ENCODE assay signal across 9 mouse cellular contexts in genomic region chr11:68086221-68086620, GRCm38 (mm10).
A peak's percentile ranks its signal among the peaks of the same experiment; 100 is the strongest.
DNase-seq lines count a peak whose midpoint lies in the region; ATAC-seq and TF ChIP-seq lines count a peak whose summit lies in the region.
"Had no signal": no experiment of that assay in that cellular context is flagged by ENCODE, and none has a peak within 500 bp of the region (broad histone marks: within the 10 kb centered on the region; RNA-seq: fewer than 3 reads in every experiment).

No protein-coding gene starts in this region.

- no peak for TF ChIP-seq POLR2A in heart, adult 2 months (IDR thresholded peaks at IDR 0.05; ENCODE audit: insufficient read depth, low read depth, low read length)

- no peaks in the 10 kb centered on the region for H3K79me2 ChIP-seq in heart, adult 2 months (replicated peaks; ENCODE audit: control insufficient read depth, insufficient read depth, low read length)

- peaks cover 8% of the 10 kb centered on the region for H3K4me1 ChIP-seq in heart, adult 2 months (ENCODE audit: control insufficient read depth, insufficient read depth, low read length)
- peaks cover 9% of the 10 kb centered on the region for H3K4me1 ChIP-seq in heart, embryonic 10.5 days
- peaks cover 7% of the 10 kb centered on the region; the same call in 1 of the 2 replicates for H3K4me1 ChIP-seq in intestine, postnatal 0 days (replicated peaks; ENCODE audit: control insufficient read depth, insufficient read depth, low read length)

- H3K36me3 ChIP-seq in heart, adult 2 months (ENCODE audit: control insufficient read depth, insufficient read depth, low read length) = no peaks in the 10 kb centered on the region
- H3K36me3 ChIP-seq in heart, embryonic 10.5 days = peaks cover 5% of the 10 kb centered on the region
- no peaks in the 10 kb centered on the region; the same call in 1 of the 2 replicates for H3K36me3 ChIP-seq in intestine, postnatal 0 days (ENCODE audit: control insufficient read depth, insufficient read depth)

- no peak overlapping the region for H3K4me2 ChIP-seq in intestine, postnatal 0 days (replicated peaks; ENCODE audit: low read depth)

- H3K9ac ChIP-seq in heart, adult 2 months (ENCODE audit: low read depth, low read length) = no peak overlapping the region
- H3K9ac ChIP-seq in intestine, postnatal 0 days (ENCODE audit: low read depth, low read length) = no peak overlapping the region

- TF ChIP-seq CTCF in heart, adult 2 months (IDR thresholded peaks at IDR 0.05) = no peak
- TF ChIP-seq CTCF in intestine, postnatal 0 days (IDR thresholded peaks at IDR 0.05; ENCODE audit: low read depth) = no peak

- no peak for ATAC-seq in intestine, postnatal 0 days
- ATAC-seq in inflammation-experienced regulatory T-cells, adult 6 months = no peak

- H3K9me3 ChIP-seq in heart, embryonic 10.5 days = no peaks in the 10 kb centered on the region
- H3K9me3 ChIP-seq in intestine, postnatal 0 days (ENCODE audit: control insufficient read depth) = no peaks in the 10 kb centered on the region

- no peak for TF ChIP-seq EP300 in heart, adult 2 months (IDR thresholded peaks at IDR 0.05; ENCODE audit: insufficient read depth, low read depth, low read length)

- peak; percentile 18 to 29 for DNase-seq in heart, adult 2 months
- no peak for DNase-seq in heart, embryonic 10.5 days (ENCODE audit: low spot score)
- DNase-seq in 3134 (ENCODE audit: extremely low read depth, insufficient read length, low spot score) = peak; percentile 68
- DNase-seq in fibroblast of lung, adult 2 months (ENCODE audit: low read depth) = peak; percentile 77
- no peak for DNase-seq in adrenal gland, adult 2 months
- DNase-seq: thymus, adult 2 months had no signal

- no peak overlapping the region for H3K27ac ChIP-seq in heart, adult 2 months
- no peak overlapping the region for H3K27ac ChIP-seq in heart, embryonic 10.5 days
- peak overlapping the region; percentile 21; the same call in 1 of the 2 replicates for H3K27ac ChIP-seq in intestine, postnatal 0 days (ENCODE audit: low read depth, low read length)

- no peak overlapping the region for H3K4me3 ChIP-seq in heart, adult 2 months
- H3K4me3 ChIP-seq in heart, embryonic 10.5 days = no peak overlapping the region
- H3K4me3 ChIP-seq in intestine, postnatal 0 days (ENCODE audit: low read depth, low read length) = no peak overlapping the region

- WGBS in heart, adult 2 months = 65% methylated on average over 9 of the region's 9 CpGs
- 88% methylated on average over 9 of the region's 9 CpGs for WGBS in heart, embryonic 10.5 days
- WGBS in intestine, postnatal 0 days = 62% methylated on average over 9 of the region's 9 CpGs

- no peaks in the 10 kb centered on the region for H3K27me3 ChIP-seq in heart, adult 2 months (ENCODE audit: control insufficient read depth, insufficient read depth, low read length)
- no peaks in the 10 kb centered on the region for H3K27me3 ChIP-seq in heart, embryonic 10.5 days (ENCODE audit: insufficient read depth, poor library complexity, severe bottlenecking)
- no peaks in the 10 kb centered on the region for H3K27me3 ChIP-seq in intestine, postnatal 0 days (replicated peaks; ENCODE audit: control insufficient read depth, insufficient read depth, low read length)
- H3K27me3 ChIP-seq: CH12.LX had no signal

- intact Hi-C loops in heart, adult 2 months (cut with DNase I) = no loop called here

Comparison
In these comparisons a context has a peak if more than half of its experiments do, and no peak if none do; other contexts are left out.
1. DNase-seq: peak in heart, adult 2 months (2 of 2), 3134 (single experiment) and fibroblast of lung, adult 2 months (single experiment); none in heart, embryonic 10.5 days (single experiment) and adrenal gland, adult 2 months (single experiment).